Mouse (Mus musculus): ENCODE results near the gene Arih1. TPM values are rescaled to one million over a fixed set of nuclear protein-coding genes. Genes with fewer than 3 reads are reported as not detected.

Gene Arih1
- total RNA-seq (2021), result 100 to 1,000 TPM in 1 of 2 experiments, 10 to 100 TPM in 1; 96.9 to 110 TPM
- long read RNA-seq, experiment 1, full-length matches to known transcripts, result 42 of 62 reads
- long read RNA-seq, experiment 1, partial matches to known transcripts, result 3 of 62 reads
- long read RNA-seq, experiment 1, other reads (novel, unspliced or antisense), result 17 of 62 reads
- long read RNA-seq, experiment 2, full-length matches to known transcripts, result 31 of 41 reads
- long read RNA-seq, experiment 2, partial matches to known transcripts, result 1 of 41 reads
- long read RNA-seq, experiment 2, other reads (novel, unspliced or antisense), result 9 of 41 reads

- DNase-seq (ENCODE audit: low spot score), result peak; percentile 98
Measured at GRCm38 (mm10) chr9:59486549-59487065, at the start of gene Arih1. Gene Arih1, minus strand, starts transcription at chr9:59486618.

- DNase-seq (ENCODE audit: low spot score), result peak; percentile 86
Measured at GRCm38 (mm10) chr9:59533889-59534288, 47.5 kb upstream of the Arih1 start.

DNA sequence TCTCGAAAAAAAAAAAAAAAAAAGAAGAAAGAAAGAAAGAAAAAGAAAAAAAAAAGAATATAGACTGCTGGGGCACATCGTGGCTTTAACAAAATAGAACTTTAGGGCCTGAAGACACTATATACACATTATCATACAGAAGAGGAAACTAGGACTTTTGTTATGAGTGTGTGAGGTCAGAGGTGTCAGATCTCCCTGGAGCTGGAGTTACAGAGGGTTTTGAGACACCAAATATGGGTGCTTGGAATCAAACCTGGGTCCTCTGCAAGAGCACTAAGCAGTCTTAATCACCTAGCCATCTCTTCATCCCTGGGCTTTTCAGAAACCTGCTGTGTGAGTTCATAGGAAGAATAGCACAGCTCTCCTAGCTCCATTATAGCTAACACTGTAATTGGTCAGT, 47.0 kb upstream of the Arih1 start:
- DNase-seq (ENCODE audit: low spot score), result no peak

- DNase-seq (ENCODE audit: low spot score), result no peak
Measured at GRCm38 (mm10) chr9:59531645-59532044, 45.2 kb upstream of the Arih1 start.

DNA sequence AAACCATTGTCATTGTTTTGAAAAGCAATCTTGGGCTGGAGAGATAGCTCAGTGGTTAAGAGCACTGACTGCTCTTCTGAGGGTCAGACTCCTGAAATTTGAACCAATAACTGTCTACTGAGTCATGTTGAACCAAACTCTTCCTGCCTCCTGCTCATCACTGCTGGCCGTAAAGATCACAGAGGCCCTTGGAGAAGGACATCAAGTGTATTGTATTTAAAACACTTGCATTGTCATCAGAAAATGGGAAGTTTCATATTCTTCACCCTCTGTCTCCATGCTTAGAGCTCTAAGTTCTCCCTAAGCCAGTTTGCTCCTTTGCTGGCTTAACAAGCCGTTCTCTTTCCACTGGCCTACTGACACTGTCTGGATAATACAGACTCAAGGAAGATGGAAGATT, 41.9 kb upstream of the Arih1 start:
- no peak for DNase-seq (ENCODE audit: low spot score)

GRCm38 (mm10) chr9:59527580-59527979, 41.2 kb upstream of the Arih1 start:
- no peak for DNase-seq (ENCODE audit: low spot score)

GRCm38 (mm10) chr9:59526727-59527126, 40.3 kb upstream of the Arih1 start:
- DNase-seq (ENCODE audit: low spot score), result no peak

- DNase-seq (ENCODE audit: low spot score), result no peak
Measured at GRCm38 (mm10) chr9:59522906-59523305, 36.5 kb upstream of the Arih1 start.

GRCm38 (mm10) chr9:59519396-59519795, 33.0 kb upstream of the Arih1 start:
- DNase-seq (ENCODE audit: low spot score), result no peak

DNA sequence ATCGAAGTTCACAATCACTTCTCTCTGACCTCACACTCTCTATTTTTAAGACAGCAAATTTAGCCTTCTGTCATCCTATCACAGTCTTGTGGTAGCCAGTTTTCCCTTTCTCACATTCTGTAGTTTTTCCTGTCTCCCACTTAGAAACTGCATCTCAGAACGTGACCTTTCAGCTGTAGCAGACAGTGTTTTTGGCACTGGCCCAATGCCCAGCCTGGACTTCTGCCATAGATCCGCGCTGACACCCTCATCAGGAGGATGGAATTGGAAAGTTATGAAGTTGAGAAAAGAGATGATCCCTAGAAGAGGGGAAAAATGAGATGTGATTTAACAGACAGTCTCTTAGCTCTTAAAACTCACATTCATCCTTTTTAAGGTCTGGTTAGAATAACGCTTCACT, 32.6 kb upstream of the Arih1 start:
- peak; percentile 33 for DNase-seq (ENCODE audit: low spot score)

GRCm38 (mm10) chr9:59517127-59517526, 30.7 kb upstream of the Arih1 start:
- DNase-seq (ENCODE audit: low spot score), result no peak

GRCm38 (mm10) chr9:59515069-59515468, 28.7 kb upstream of the Arih1 start:
- no peak for DNase-seq (ENCODE audit: low spot score)

- DNase-seq (ENCODE audit: low spot score), result no peak
Measured at GRCm38 (mm10) chr9:59512381-59512780, 26.0 kb upstream of the Arih1 start.

GRCm38 (mm10) chr9:59508146-59508545, 21.7 kb upstream of the Arih1 start:
- no peak for DNase-seq (ENCODE audit: low spot score)

DNA sequence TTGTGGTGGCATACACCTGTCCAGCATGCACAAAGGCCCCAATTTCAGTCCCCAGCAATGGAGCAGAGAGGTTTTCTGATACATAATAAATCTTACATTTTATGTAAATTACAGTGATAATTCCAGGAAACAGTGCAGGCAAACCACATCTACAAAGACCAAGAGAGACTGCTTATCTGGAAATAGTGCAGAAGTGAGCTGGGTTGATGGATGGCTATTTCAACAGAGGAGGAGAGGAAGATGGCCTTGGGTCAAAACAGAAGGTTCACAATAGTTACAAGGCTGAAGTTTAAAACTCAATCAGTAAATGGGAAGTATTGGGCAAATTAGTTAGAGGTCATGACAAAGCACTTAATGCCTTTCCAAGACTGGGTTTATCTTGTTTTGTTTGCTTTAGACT, 913 bp upstream of the Arih1 start:
- DNase-seq (ENCODE audit: low spot score), result no peak

GRCm38 (mm10) chr9:59486076-59486518, 321 bp downstream of the Arih1 start:
- DNase-seq (ENCODE audit: low spot score), result no peak

GRCm38 (mm10) chr9:59485511-59486075, 825 bp downstream of the Arih1 start:
- peak; percentile 74 for DNase-seq (ENCODE audit: low spot score)

- DNase-seq (ENCODE audit: low spot score), result no peak
Measured at GRCm38 (mm10) chr9:59484760-59485159, 1.7 kb downstream of the Arih1 start.

GRCm38 (mm10) chr9:59482419-59482818, 4.0 kb downstream of the Arih1 start:
- DNase-seq (ENCODE audit: low spot score), result no peak

DNA sequence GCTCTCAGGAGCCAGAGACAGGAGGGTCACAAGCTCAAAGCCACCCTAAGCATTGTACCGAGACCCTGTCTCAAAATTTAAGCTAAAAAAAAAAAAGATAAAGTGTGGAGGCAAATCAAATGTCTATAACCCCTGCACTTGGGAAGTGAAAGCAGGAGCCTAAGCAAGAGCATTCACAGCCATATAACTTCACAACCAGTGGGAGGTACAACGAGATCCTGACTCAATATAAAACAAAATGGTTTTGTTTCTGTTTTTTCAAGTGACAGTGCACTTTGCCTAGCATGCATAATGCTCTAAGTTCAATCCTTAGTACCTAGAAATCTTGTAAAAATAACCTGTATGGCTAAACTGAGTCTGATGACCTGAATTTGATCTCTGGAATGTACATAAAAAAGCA, 9.8 kb downstream of the Arih1 start:
- DNase-seq (ENCODE audit: low spot score), result no peak

DNA sequence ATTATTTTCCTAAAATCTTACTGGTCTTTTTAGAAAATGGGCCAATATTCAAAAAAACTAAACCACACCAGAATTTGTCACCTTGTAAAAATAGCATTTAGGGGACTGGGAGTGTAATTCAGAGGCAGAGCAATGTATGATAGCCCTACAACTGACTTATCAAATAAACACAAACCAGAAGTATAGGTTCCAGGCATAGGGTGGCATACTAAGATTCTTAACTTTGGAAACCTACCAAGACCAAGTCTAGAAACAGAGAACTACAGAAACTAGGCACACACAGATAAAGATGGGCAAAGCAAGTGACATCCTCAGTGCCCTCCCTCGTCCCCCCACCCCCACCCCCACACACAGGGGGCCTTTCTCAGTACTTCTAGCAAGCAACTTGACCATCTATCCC, 11.6 kb downstream of the Arih1 start:
- no peak for DNase-seq (ENCODE audit: low spot score)

GRCm38 (mm10) chr9:59473171-59473570, 13.2 kb downstream of the Arih1 start:
- no peak for DNase-seq (ENCODE audit: low spot score)

DNA sequence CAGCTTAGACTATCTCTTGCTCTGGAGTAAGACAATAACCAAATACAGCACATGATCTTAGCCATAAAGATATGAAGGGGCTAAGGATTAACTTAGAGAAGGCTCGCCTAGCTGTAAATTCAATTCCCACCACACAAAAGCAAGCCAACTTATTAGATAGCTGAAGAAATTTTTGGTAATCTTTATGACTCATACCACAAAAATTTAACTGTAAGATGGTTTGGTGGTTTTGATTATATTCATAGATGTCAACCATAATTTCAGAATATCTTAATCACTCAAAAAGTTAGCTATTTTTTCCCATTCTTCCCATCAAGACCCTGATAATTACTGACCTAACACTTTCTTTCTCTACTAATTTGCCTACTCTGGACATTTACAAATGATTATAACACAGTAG, 17.0 kb downstream of the Arih1 start:
- DNase-seq (ENCODE audit: low spot score), result no peak
